Mouse (Mus musculus) lung, postnatal 0 days (tissue): Measurements from ENCODE around the gene Fto. TPM values are rescaled to one million over a fixed set of nuclear protein-coding genes. Genes with fewer than 3 reads are reported as not detected.

Experiments
- ATAC-seq: fragments of 200-750 bp; cut with Nextera tagmentation; 2 replicates; pipeline ENCODE4 v1.8.0; 2017; ENCODE audit warnings: moderate library complexity
- DNase-seq: peaks from one replicate; pipeline ENCODE4 v3.0.0-alpha.2; 2016; ENCODE audit warnings: low spot score
- H3K27ac ChIP-seq: fragments of 300-500 bp; sonication (generic); 2 replicates; pipeline ENCODE4 v1.5.1; 2014; ENCODE audit warnings: antibody characterized with exemption, mild to moderate bottlenecking, low read length, mixed read lengths
- H3K27me3 ChIP-seq: fragments of 300-500 bp; sonication (generic); replicated peaks from 2 replicates; pipeline ENCODE4 v1.6.1; 2014; ENCODE audit warnings: low read length, mixed read lengths; ENCODE audit not compliant: insufficient read depth
- H3K36me3 ChIP-seq: fragments of 300-500 bp; sonication (generic); 2 replicates; pipeline ENCODE4 v1.6.1; 2014; ENCODE audit warnings: low read length, mixed read lengths; ENCODE audit not compliant: insufficient read depth
- H3K4me1 ChIP-seq: fragments of 300-500 bp; sonication (generic); 2 replicates; pipeline ENCODE4 v1.6.1; 2014; ENCODE audit warnings: antibody characterized with exemption, low read depth, low read length, mixed read lengths; ENCODE audit not compliant: insufficient read depth
- H3K4me2 ChIP-seq: fragments of 300-500 bp; sonication (generic); replicated peaks from 2 replicates; pipeline ENCODE4 v1.6.1; 2014; ENCODE audit warnings: low read depth, mild to moderate bottlenecking, low read length, moderate library complexity, mixed read lengths
- H3K4me3 ChIP-seq: fragments of 300-500 bp; sonication (generic); 2 replicates; pipeline ENCODE4 v1.5.1; 2014; ENCODE audit warnings: low read depth, low read length
- H3K9ac ChIP-seq: fragments of 300-500 bp; sonication (generic); replicated peaks from 2 replicates; pipeline ENCODE4 v1.6.1; 2014; ENCODE audit warnings: low read depth, mild to moderate bottlenecking
- H3K9me3 ChIP-seq: fragments of 300-500 bp; sonication (generic); 2 replicates; pipeline ENCODE4 v1.6.1; 2016; ENCODE audit warnings: low read length, mixed read lengths
- CTCF ChIP-seq: IDR thresholded peaks from 2 replicates; pipeline ENCODE4 v1.5.1; 2016; ENCODE audit warnings: antibody characterized with exemption, mild to moderate bottlenecking
- EP300 ChIP-seq: IDR thresholded peaks from 2 replicates; pipeline ENCODE4 v1.6.1; 2016; ENCODE audit warnings: antibody characterized with exemption, mild to moderate bottlenecking, control low read depth
- WGBS: fragments of 180-500 bp; shearing (Covaris S2); extraction: QIAGEN DNeasy Blood & Tissue Kit; methylation state at CpG from one replicate; pipeline ENCODE4 v1.1.7; 2014; 5-methylcytosine and 5-hydroxymethylcytosine counted together
- polyA plus RNA-seq: library from polyadenylated mRNA; unstranded; fragments of >200 nt; fragmentation: Nextera tagmentation; extraction: Ambion mirVana; gene quantifications from 2 replicates; pipeline ENCODE4 v1.2.1, GENCODE M21; 2015

Fto gene
- polyA plus RNA-seq, 1 experiment from 2014 or later, result 29.8 TPM

DNA sequence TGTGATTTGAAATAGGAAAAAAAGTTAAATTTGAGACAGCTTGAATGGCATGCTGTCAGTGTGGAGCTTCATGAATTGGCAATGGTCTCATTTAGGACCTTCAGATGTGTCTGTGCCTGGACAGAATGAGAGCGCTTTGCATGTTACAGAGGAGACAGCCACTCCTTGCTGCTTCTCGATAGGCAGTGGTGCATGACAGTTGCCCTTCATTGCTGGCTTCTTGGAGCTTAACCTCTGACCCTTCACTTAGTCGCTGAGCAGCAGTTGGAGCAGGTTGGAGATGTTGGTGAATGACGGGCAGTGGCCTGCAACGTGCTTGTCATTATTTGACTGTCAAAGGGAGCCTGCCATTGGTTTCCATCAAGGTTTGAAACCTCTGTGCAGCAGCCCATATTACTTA, 28.9 kb downstream of the Fto start:
- TF ChIP-seq EP300 (no peak), CTCF (no peak)
- no peak overlapping the region for H3K27ac ChIP-seq
- H3K4me3 ChIP-seq, result no peak overlapping the region
- no peak for DNase-seq
- WGBS, result 53% methylated on average over 5 of the region's 5 CpGs
- no peaks in the 10 kb centered on the region for H3K9me3 ChIP-seq
- no peak for ATAC-seq
- H3K4me2 ChIP-seq, result no peak overlapping the region
- no peaks in the 10 kb centered on the region for H3K36me3 ChIP-seq
- peaks cover 8% of the 10 kb centered on the region; the same call in 1 of the 2 replicates for H3K4me1 ChIP-seq
- no peak overlapping the region for H3K9ac ChIP-seq
- H3K27me3 ChIP-seq, result no peaks in the 10 kb centered on the region

DNA sequence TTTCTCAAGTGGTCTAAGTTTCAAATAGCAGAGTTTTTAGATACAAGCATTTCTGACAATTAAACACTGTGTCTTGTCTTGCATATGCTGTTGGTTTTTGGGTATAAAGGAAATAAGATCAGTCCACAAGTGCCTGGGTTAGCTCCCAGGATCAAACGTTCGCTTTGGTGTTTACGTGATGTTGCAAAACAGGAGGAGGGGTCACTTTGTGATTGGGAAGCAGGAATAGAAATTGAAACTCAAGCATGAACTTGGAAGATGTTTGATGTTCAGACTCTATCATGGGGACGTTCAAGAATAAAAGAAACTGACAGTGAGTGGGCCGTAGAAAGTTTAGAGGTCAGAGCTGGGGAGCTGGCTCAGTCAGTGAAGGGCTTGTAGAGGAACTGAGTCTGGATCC, 29.5 kb downstream of the Fto start:
- Histone ChIP-seq H3K27me3 (no peaks in the 10 kb centered on the region), H3K27ac (no peak overlapping the region), H3K9ac (no peak overlapping the region), H3K4me1 (peaks cover 8% of the 10 kb centered on the region; the same call in 1 of the 2 replicates), H3K4me3 (no peak overlapping the region), H3K4me2 (no peak overlapping the region), H3K36me3 (no peaks in the 10 kb centered on the region), H3K9me3 (no peaks in the 10 kb centered on the region)
- TF ChIP-seq CTCF (no peak), EP300 (no peak)
- 48% methylated on average over 5 of the region's 5 CpGs for WGBS
- DNase-seq (no peak), ATAC-seq (no peak)

DNA sequence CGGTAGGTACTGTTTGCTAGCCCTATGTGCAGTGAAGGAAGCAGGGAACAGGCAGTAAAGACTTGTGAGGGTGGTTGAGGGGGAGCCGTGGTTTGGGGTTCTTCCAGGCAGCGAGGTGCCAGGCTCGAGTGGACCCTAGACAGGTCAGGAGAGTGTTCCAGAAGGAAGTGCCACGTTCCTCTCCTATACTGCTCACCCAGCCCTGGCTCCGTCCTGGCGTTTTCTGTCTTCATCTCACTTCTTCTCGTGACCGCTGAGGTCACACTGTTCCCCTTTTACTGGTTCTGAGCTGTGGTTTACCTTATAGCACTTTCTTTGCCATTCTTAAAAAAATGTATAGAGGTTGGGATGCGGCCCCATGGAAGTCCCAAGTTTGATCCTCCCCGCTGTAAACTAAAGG, 31.3 kb downstream of the Fto start:
- no peak for DNase-seq
- Histone ChIP-seq H3K4me3 (no peak overlapping the region), H3K27ac (no peak overlapping the region), H3K9me3 (no peaks in the 10 kb centered on the region), H3K27me3 (no peaks in the 10 kb centered on the region), H3K36me3 (no peaks in the 10 kb centered on the region), H3K9ac (no peak overlapping the region), H3K4me1 (peaks cover 8% of the 10 kb centered on the region; the same call in 1 of the 2 replicates), H3K4me2 (no peak overlapping the region)
- TF ChIP-seq CTCF (no peak), EP300 (no peak)
- ATAC-seq, result peak; percentile 26; the same call in 1 of the 2 replicates
- 69% methylated on average over 11 of the region's 11 CpGs for WGBS

GRCm38 (mm10) chr8:91347146-91347545, 33.8 kb downstream of the Fto start:
- H3K9me3 ChIP-seq, result no peaks in the 10 kb centered on the region
- H3K9ac ChIP-seq, result no peak overlapping the region
- no peaks in the 10 kb centered on the region for H3K27me3 ChIP-seq
- TF ChIP-seq CTCF (peak; percentile 16; the same call in 1 of the 2 replicates), EP300 (no peak)
- ATAC-seq (no peak), DNase-seq (no peak)
- H3K4me3 ChIP-seq, result no peak overlapping the region
- no peak overlapping the region for H3K27ac ChIP-seq
- WGBS, result 79% methylated on average over 10 of the region's 10 CpGs
- H3K4me2 ChIP-seq, result no peak overlapping the region
- H3K4me1 ChIP-seq, result peaks cover 8% of the 10 kb centered on the region; the same call in 1 of the 2 replicates
- H3K36me3 ChIP-seq, result no peaks in the 10 kb centered on the region

DNA sequence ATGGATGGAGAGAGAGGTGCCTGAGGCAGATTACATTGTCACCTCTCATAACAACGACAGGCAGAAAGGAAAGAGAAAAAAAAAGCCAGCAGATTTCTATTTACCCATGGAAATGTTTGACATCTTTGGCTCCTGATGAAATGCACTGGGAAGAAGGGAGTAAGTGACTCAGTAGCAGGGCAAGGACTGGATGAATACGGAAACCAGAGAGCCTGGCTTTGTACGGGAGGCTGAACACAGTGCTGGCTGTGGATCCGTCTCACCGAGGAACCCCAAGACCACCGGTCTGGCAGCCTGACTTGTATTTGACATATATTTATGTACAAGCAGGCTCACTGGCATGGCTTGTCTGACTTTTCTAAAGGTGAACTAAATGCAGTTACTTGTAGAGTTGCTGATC, 34.3 kb downstream of the Fto start:
- no peak for TF ChIP-seq CTCF
- TF ChIP-seq EP300, result no peak
- H3K4me3 ChIP-seq, result no peak overlapping the region
- ATAC-seq (no peak), DNase-seq (no peak)
- H3K9ac ChIP-seq, result no peak overlapping the region
- H3K27ac ChIP-seq, result no peak overlapping the region
- no peaks in the 10 kb centered on the region for H3K9me3 ChIP-seq
- H3K36me3 ChIP-seq, result no peaks in the 10 kb centered on the region
- no peaks in the 10 kb centered on the region for H3K27me3 ChIP-seq
- peaks cover 6% of the 10 kb centered on the region; the same call in 1 of the 2 replicates for H3K4me1 ChIP-seq
- WGBS, result 49% methylated on average over 6 of the region's 6 CpGs
- no peak overlapping the region for H3K4me2 ChIP-seq

GRCm38 (mm10) chr8:91349816-91350215, 36.5 kb downstream of the Fto start:
- Histone ChIP-seq H3K27me3 (no peaks in the 10 kb centered on the region), H3K4me1 (no peaks in the 10 kb centered on the region), H3K9me3 (no peaks in the 10 kb centered on the region), H3K27ac (no peak overlapping the region), H3K4me2 (no peak overlapping the region), H3K36me3 (no peaks in the 10 kb centered on the region), H3K4me3 (no peak overlapping the region), H3K9ac (no peak overlapping the region)
- WGBS, result 84% methylated on average over 7 of the region's 7 CpGs
- no peak for ATAC-seq
- no peak for DNase-seq
- TF ChIP-seq EP300, result no peak
- no peak for TF ChIP-seq CTCF

DNA sequence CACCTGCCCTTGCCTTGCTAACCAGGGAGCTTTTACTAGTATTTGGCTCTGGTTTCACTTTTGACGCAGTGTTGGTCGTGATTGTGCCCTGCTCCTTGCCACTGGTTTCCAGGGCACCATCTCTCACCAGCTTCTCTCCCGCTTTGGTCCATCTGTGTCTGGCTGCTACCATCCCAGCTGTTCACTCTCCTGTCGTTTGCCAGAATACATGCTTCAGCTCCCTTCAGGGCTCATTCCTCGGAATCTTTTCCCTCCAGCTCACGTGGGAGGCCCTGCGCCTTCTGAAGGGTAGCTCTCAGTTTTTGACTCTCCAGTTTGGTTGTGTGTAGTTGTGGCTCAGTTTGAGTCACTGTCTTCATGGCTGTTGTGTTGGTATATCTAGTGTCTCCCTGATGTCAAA, 37.3 kb downstream of the Fto start:
- TF ChIP-seq EP300, result no peak
- no peak for TF ChIP-seq CTCF
- no peak for ATAC-seq
- H3K4me1 ChIP-seq, result no peaks in the 10 kb centered on the region
- 53% methylated on average over 7 of the region's 7 CpGs for WGBS
- no peaks in the 10 kb centered on the region for H3K9me3 ChIP-seq
- no peak overlapping the region for H3K27ac ChIP-seq
- DNase-seq, result no peak
- no peaks in the 10 kb centered on the region for H3K27me3 ChIP-seq
- H3K9ac ChIP-seq, result no peak overlapping the region
- no peak overlapping the region for H3K4me2 ChIP-seq
- H3K36me3 ChIP-seq, result no peaks in the 10 kb centered on the region
- no peak overlapping the region for H3K4me3 ChIP-seq
